Mouse (Mus musculus): ENCODE data around the gene Lars2. TPM values are rescaled to one million over a fixed set of nuclear protein-coding genes. Genes with fewer than 3 reads are reported as not detected.

The Lars2 gene
- polyA plus RNA-seq (2012; rRNA removed; ENCODE audit: low replicate concordance), result 154 and 722 TPM in 2 replicates

GRCm38 (mm10) chr9:123366708-123367385, at the start of gene Lars2:
Gene Lars2 (plus strand): TSS chr9:123366927.

GRCm38 (mm10) chr9:123478586-123479195, 112.0 kb downstream of the Lars2 start, which contains the start of gene Limd1:
Gene Limd1 (plus strand): TSS chr9:123478706.

Other genes starting within 250 kb of the Lars2 start
- 39.9 and 40.1 TPM in 2 replicates for gene Clec3b, start 216.0 kb upstream of the Lars2 start, polyA plus RNA-seq (2012; rRNA removed; ENCODE audit: low replicate concordance)
- gene Cdcp1, start 150.9 kb upstream of the Lars2 start, polyA plus RNA-seq (2012; rRNA removed; ENCODE audit: low replicate concordance), result 14.5 and 21.6 TPM in 2 replicates
- 23.6 and 62.7 TPM in 2 replicates for gene Tmem158, start 106.2 kb upstream of the Lars2 start, polyA plus RNA-seq (2012; rRNA removed; ENCODE audit: low replicate concordance)
- 33.8 and 43.9 TPM in 2 replicates for gene Limd1, start 111.8 kb downstream of the Lars2 start, polyA plus RNA-seq (2012; rRNA removed; ENCODE audit: low replicate concordance)
- 1.2 and 1.8 TPM in 2 replicates for gene Sacm1l, start 162.8 kb downstream of the Lars2 start, polyA plus RNA-seq (2012; rRNA removed; ENCODE audit: low replicate concordance)

Measured in duodenum, adult 2 months (tissue).